Mouse (Mus musculus): Measurements from ENCODE around the gene Efna4.
A peak's percentile ranks its signal among the peaks of the same experiment; 100 is the strongest.

Efna4 gene

GRCm38 (mm10) chr3:89330948-89331347 is 6.9 kb downstream of the Efna4 start:
- no peak for DNase-seq (ENCODE audit: low spot score in 2 of 2)

- DNase-seq (ENCODE audit: low spot score in 2 of 2) = no peak
Measured at GRCm38 (mm10) chr3:89330346-89330745, 7.5 kb downstream of the Efna4 start.

GRCm38 (mm10) chr3:89328623-89329022 is 9.2 kb downstream of the Efna4 start:
- DNase-seq (ENCODE audit: low spot score in 2 of 2) = no peak

GRCm38 (mm10) chr3:89327371-89327870 is 10.4 kb downstream of the Efna4 start:
- DNase-seq (ENCODE audit: low spot score in 2 of 2) = no peak

- no peak for DNase-seq (ENCODE audit: low spot score in 2 of 2)
Measured at GRCm38 (mm10) chr3:89325882-89326281, 11.9 kb downstream of the Efna4 start.

- DNase-seq (ENCODE audit: low spot score in 2 of 2) = peak; percentile 64 to 75
Measured at GRCm38 (mm10) chr3:89322514-89323165, 15.2 kb downstream of the Efna4 start, which contains the start of gene Efna3. Efna3 (minus strand) TSS chr3:89322965.

GRCm38 (mm10) chr3:89322131-89322500 is 15.7 kb downstream of the Efna4 start:
- DNase-seq (ENCODE audit: low spot score in 2 of 2) = no peak

- DNase-seq (ENCODE audit: low spot score in 2 of 2) = no peak
Measured at GRCm38 (mm10) chr3:89321183-89322130, 16.4 kb downstream of the Efna4 start.

- DNase-seq (ENCODE audit: low spot score in 2 of 2) = no peak
Measured at GRCm38 (mm10) chr3:89320581-89321182, 17.1 kb downstream of the Efna4 start.

GRCm38 (mm10) chr3:89319591-89320350 is 18.1 kb downstream of the Efna4 start:
- DNase-seq (ENCODE audit: low spot score in 2 of 2) = no peak

GRCm38 (mm10) chr3:89318971-89319590 is 18.7 kb downstream of the Efna4 start:
- DNase-seq (ENCODE audit: low spot score in 2 of 2) = no peak

GRCm38 (mm10) chr3:89318316-89318715 is 19.5 kb downstream of the Efna4 start:
- DNase-seq (ENCODE audit: low spot score in 2 of 2) = no peak

GRCm38 (mm10) chr3:89317246-89317645 is 20.6 kb downstream of the Efna4 start:
- no peak for DNase-seq (ENCODE audit: low spot score in 2 of 2)

GRCm38 (mm10) chr3:89316833-89317232 is 21.0 kb downstream of the Efna4 start:
- DNase-seq (ENCODE audit: low spot score in 2 of 2) = peak; percentile 80 to 86

- no peak for DNase-seq (ENCODE audit: low spot score in 2 of 2)
Measured at GRCm38 (mm10) chr3:89315930-89316831, 21.6 kb downstream of the Efna4 start.

- DNase-seq (ENCODE audit: low spot score in 2 of 2) = peak; percentile 82 to 83
Measured at GRCm38 (mm10) chr3:89315195-89315929, 22.5 kb downstream of the Efna4 start.

GRCm38 (mm10) chr3:89314791-89315190 is 23.0 kb downstream of the Efna4 start:
- DNase-seq (ENCODE audit: low spot score in 2 of 2) = no peak

GRCm38 (mm10) chr3:89314340-89314739 is 23.5 kb downstream of the Efna4 start:
- DNase-seq (ENCODE audit: low spot score in 2 of 2) = no peak

- peak in 1 of 2 experiments; percentile 40 for DNase-seq (ENCODE audit: low spot score in 2 of 2)
Measured at GRCm38 (mm10) chr3:89308089-89308488, 29.7 kb downstream of the Efna4 start.

Data from frontal cortex, postnatal 25 days (tissue).